Mouse (Mus musculus): ENCODE data around the gene Ahnak. TPM values are rescaled to one million over a fixed set of nuclear protein-coding genes. Genes with fewer than 3 reads are reported as not detected.
A peak's percentile ranks its signal among the peaks of the same experiment; 100 is the strongest.

Ahnak gene
- polyA plus RNA-seq, 1 experiment from 2014 or later, result 22.2 TPM

DNA sequence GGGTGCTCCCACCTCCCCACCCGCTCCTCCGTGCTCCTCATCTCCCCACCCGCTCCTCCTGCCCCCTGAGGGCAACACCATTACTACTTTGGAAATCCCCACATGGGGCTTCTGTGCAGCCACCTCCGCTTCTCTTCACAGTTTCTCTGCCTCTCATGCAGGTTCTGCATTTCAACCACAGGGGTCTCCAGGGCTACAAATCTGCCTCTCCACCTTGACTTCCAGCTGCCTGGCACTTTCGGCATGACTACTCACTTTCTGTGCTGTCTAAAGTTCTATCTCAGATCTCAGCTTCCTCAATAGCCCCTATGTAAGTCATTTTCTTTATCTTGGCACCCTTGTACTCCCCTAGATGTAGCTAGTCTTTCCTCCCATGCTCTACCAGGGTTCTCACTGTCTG, 78.2 kb downstream of the Ahnak start:
- Histone ChIP-seq H3K9me3 (ENCODE audit: control insufficient read depth, low read length) (no peaks in the 10 kb centered on the region), H3K4me1 (replicated peaks; ENCODE audit: control insufficient read depth, insufficient read depth, low read length) (peaks cover 53% of the 10 kb centered on the region), H3K9ac (ENCODE audit: low read length) (no peak overlapping the region), H3K36me3 (ENCODE audit: control insufficient read depth, insufficient read depth, low read length) (no peaks in the 10 kb centered on the region), H3K4me3 (ENCODE audit: low read depth, low read length) (no peak overlapping the region), H3K27me3 (replicated peaks; ENCODE audit: control insufficient read depth, insufficient read depth, low read length) (no peaks in the 10 kb centered on the region), H3K27ac (ENCODE audit: low read depth) (peak overlapping the region; percentile 87), H3K4me2 (ENCODE audit: low read length) (no peak overlapping the region)
- WGBS, result 75% methylated on average over 5 of the region's 5 CpGs
- no peak for ATAC-seq (replicated peaks; ENCODE audit: low FRiP score, low TSS enrichment, low read depth)
- no peak for DNase-seq (ENCODE audit: low spot score)

DNA sequence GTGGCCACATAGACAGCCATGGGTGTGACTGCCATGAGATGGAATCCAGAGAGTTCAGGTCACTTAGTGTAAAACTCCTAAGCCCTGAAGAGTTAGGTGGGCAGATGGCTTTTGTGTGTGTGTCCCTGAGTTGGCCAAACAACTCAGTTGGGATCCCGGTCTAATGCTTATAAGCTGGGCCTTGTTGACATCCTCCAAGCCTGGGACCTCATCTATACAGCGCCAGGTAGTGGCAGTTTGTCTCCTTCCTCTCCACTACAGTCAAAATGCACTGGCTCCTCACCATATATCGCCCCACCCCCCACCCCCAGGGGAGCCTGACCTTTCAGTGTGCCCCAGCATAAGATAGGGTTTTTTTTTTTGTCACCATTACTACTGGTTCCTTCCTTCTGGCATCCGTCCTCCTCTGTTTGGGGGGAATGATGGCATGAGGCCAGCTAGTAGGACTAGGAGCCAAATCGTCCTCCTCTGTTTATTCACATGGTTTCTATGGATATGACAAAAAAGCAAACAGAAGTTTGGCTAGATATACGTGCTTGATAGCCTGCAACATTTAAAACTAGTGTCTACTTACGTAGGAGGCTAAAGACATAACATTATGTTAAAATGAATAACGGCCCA, 80.7 kb downstream of the Ahnak start:
- ATAC-seq (replicated peaks; ENCODE audit: low FRiP score, low TSS enrichment, low read depth) (peak; percentile 24), DNase-seq (ENCODE audit: low spot score) (peak; percentile 71)
- no peak overlapping the region for H3K4me3 ChIP-seq (ENCODE audit: low read depth, low read length)
- peaks cover 63% of the 10 kb centered on the region for H3K4me1 ChIP-seq (replicated peaks; ENCODE audit: control insufficient read depth, insufficient read depth, low read length)
- peak overlapping the region; percentile 96 for H3K27ac ChIP-seq (ENCODE audit: low read depth)
- H3K27me3 ChIP-seq (replicated peaks; ENCODE audit: control insufficient read depth, insufficient read depth, low read length), result no peaks in the 10 kb centered on the region
- no peak overlapping the region for H3K9ac ChIP-seq (ENCODE audit: low read length)
- no peaks in the 10 kb centered on the region for H3K36me3 ChIP-seq (ENCODE audit: control insufficient read depth, insufficient read depth, low read length)
- 43% methylated on average over 8 of the region's 8 CpGs for WGBS
- no peak overlapping the region for H3K4me2 ChIP-seq (ENCODE audit: low read length)
- no peaks in the 10 kb centered on the region for H3K9me3 ChIP-seq (ENCODE audit: control insufficient read depth, low read length)

DNA sequence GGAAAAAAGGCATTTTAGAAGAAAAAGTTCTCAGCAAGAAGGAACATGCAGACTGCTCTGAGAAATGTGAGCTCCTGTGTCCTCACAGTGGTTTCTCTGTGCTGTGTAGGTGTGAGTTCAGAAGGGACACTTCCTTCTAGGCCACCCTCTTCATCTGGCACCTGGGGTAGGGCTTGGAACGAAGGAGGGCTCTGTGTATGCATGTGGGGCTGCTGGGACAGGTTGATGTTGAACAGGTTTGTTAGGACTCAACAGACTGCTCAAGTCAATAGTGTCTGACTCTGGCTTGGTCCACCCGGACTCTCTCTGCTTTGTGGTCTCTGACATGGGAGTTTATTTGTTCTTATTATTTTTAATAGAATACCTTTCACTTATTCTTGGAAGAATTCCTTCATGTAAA, 81.2 kb downstream of the Ahnak start:
- no peaks in the 10 kb centered on the region for H3K27me3 ChIP-seq (replicated peaks; ENCODE audit: control insufficient read depth, insufficient read depth, low read length)
- no peak overlapping the region for H3K4me3 ChIP-seq (ENCODE audit: low read depth, low read length)
- no peaks in the 10 kb centered on the region for H3K9me3 ChIP-seq (ENCODE audit: control insufficient read depth, low read length)
- ATAC-seq (replicated peaks; ENCODE audit: low FRiP score, low TSS enrichment, low read depth), result peak; percentile 57
- peak overlapping the region; percentile 96 for H3K27ac ChIP-seq (ENCODE audit: low read depth)
- H3K4me2 ChIP-seq (ENCODE audit: low read length), result peak overlapping the region; percentile 25; the same call in 1 of the 2 replicates
- H3K36me3 ChIP-seq (ENCODE audit: control insufficient read depth, insufficient read depth, low read length), result no peaks in the 10 kb centered on the region
- DNase-seq (ENCODE audit: low spot score), result peak; percentile 67
- no peak overlapping the region for H3K9ac ChIP-seq (ENCODE audit: low read length)
- WGBS, result 34% methylated on average over 2 of the region's 2 CpGs
- H3K4me1 ChIP-seq (replicated peaks; ENCODE audit: control insufficient read depth, insufficient read depth, low read length), result peaks cover 63% of the 10 kb centered on the region

DNA sequence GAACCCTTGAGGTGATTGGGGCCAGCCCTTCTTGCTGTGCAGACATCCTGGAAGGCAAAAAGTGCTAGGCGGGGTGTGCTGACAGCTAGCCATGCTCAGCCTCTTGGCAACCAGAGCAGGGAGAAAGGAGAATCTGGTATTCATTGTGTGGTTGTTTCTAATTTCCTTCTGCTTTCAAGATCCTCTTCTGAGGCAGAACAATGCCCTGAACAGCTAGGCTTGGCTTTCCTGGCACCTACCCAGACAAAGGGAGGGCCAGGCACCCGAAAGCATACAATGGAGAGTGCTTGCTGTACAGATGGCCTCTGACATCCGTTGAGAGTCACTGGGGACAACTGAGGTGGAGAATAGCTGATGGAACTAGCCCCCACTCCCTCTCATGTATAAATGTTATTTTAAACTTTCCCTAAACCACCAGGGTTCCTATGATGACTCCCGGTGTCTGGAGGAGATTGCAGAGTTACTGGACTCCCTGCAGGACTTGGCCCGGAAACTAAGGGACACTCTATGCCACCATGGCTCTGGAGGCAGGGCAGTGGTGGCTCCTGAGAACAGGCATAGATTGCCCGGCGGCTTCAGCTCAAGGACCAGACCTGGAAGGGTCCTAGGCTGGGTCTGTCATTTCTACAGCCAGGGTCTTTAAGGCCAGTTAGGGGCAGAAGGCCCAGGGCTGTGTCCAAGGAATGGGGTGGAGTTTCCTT, 82.5 kb downstream of the Ahnak start:
- Histone ChIP-seq H3K36me3 (ENCODE audit: control insufficient read depth, insufficient read depth, low read length) (no peaks in the 10 kb centered on the region), H3K27ac (ENCODE audit: low read depth) (peak overlapping the region; percentile 96), H3K4me3 (ENCODE audit: low read depth, low read length) (no peak overlapping the region), H3K4me2 (ENCODE audit: low read length) (no peak overlapping the region), H3K9me3 (ENCODE audit: control insufficient read depth, low read length) (no peaks in the 10 kb centered on the region), H3K9ac (ENCODE audit: low read length) (no peak overlapping the region), H3K4me1 (replicated peaks; ENCODE audit: control insufficient read depth, insufficient read depth, low read length) (peaks cover 50% of the 10 kb centered on the region), H3K27me3 (replicated peaks; ENCODE audit: control insufficient read depth, insufficient read depth, low read length) (no peaks in the 10 kb centered on the region)
- DNase-seq (ENCODE audit: low spot score), result no peak
- 57% methylated on average over 7 of the region's 7 CpGs for WGBS
- no peak for ATAC-seq (replicated peaks; ENCODE audit: low FRiP score, low TSS enrichment, low read depth)

DNA sequence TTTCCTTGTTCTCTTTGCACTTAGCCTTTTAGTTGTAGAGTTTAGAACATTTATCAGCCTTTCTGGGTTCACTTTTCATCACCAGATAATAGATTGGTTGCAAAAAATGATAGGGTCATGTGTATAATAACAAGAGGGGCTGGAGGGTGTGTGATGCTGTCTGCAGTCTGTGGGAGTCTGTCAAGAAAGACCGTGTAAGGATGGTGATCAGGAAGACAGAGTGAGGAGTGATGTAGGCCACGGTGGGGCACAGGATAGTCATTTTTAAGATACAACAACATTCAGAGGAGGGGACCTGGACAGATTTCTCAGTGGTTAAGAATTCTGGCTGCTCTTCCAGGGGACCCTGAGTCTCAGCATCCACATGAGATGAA, 83.1 kb downstream of the Ahnak start:
- peak overlapping the region; percentile 96 for H3K27ac ChIP-seq (ENCODE audit: low read depth)
- WGBS, result 43% methylated on average over 2 of the region's 2 CpGs
- no peak overlapping the region for H3K4me2 ChIP-seq (ENCODE audit: low read length)
- no peaks in the 10 kb centered on the region for H3K9me3 ChIP-seq (ENCODE audit: control insufficient read depth, low read length)
- H3K27me3 ChIP-seq (replicated peaks; ENCODE audit: control insufficient read depth, insufficient read depth, low read length), result no peaks in the 10 kb centered on the region
- DNase-seq (ENCODE audit: low spot score) (no peak), ATAC-seq (replicated peaks; ENCODE audit: low FRiP score, low TSS enrichment, low read depth) (no peak)
- H3K36me3 ChIP-seq (ENCODE audit: control insufficient read depth, insufficient read depth, low read length), result no peaks in the 10 kb centered on the region
- H3K4me3 ChIP-seq (ENCODE audit: low read depth, low read length), result no peak overlapping the region
- H3K4me1 ChIP-seq (replicated peaks; ENCODE audit: control insufficient read depth, insufficient read depth, low read length), result peaks cover 45% of the 10 kb centered on the region
- H3K9ac ChIP-seq (ENCODE audit: low read length), result no peak overlapping the region

DNA sequence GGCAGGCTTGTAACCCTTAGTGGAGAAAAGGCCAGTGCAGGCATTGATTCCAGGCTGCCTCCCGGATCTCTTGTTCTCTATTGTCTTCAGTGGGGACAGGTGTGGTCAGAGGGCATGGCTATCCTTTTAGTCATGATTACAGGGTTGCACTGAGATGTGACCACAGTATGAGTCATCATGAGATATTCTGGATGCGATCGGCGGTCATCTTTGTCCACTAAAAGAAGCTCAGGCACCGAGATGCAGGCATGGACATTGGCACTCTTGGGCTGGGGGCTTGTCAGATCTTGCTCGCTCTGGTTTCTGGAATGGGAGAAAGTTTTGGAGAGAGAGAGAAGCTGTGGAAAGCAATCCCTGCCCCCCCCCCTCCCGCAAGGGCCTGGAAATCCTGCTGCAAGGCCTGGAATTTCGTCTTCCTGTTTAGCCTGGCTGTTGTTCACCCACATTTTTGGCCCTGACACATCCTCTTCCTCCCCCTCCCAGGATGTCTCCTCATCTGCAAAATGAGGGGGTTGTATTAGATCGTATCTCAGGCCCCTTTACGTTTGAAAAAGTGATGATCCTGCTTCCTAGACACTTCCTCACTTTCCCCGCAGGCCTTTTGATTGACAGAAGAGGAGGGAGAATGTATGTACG, 84.8 kb downstream of the Ahnak start:
- no peaks in the 10 kb centered on the region for H3K27me3 ChIP-seq (replicated peaks; ENCODE audit: control insufficient read depth, insufficient read depth, low read length)
- 47% methylated on average over 12 of the region's 12 CpGs for WGBS
- H3K36me3 ChIP-seq (ENCODE audit: control insufficient read depth, insufficient read depth, low read length), result no peaks in the 10 kb centered on the region
- no peak for ATAC-seq (replicated peaks; ENCODE audit: low FRiP score, low TSS enrichment, low read depth)
- no peak overlapping the region for H3K4me3 ChIP-seq (ENCODE audit: low read depth, low read length)
- H3K9me3 ChIP-seq (ENCODE audit: control insufficient read depth, low read length), result no peaks in the 10 kb centered on the region
- H3K4me2 ChIP-seq (ENCODE audit: low read length), result no peak overlapping the region
- DNase-seq (ENCODE audit: low spot score), result no peak
- peaks cover 46% of the 10 kb centered on the region for H3K4me1 ChIP-seq (replicated peaks; ENCODE audit: control insufficient read depth, insufficient read depth, low read length)
- 0 out of 2 replicates have a peak overlapping the region, but pooled peaks have one; percentile 9 for H3K9ac ChIP-seq (ENCODE audit: low read length)
- peak overlapping the region; percentile 61 for H3K27ac ChIP-seq (ENCODE audit: low read depth)

DNA sequence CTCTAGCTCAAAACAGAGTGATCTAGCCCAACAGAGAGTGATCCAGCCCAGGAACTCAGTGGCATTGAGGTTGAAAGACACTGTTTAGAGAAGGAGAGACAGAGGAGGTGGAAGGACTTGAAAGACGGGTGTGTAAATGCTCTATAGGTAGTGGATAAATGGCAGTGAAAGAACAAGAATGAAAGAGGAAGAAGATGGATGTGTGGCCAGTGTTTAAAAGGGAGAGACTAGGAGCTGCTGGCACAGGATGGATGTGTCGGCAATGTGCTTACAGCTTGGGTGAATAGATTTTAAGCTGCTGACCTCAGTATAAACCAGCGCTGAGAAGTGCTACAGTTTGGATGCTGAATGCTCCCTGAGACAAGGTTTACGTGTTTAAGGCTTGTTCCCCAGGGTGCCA, 85.3 kb downstream of the Ahnak start:
- no peak for ATAC-seq (replicated peaks; ENCODE audit: low FRiP score, low TSS enrichment, low read depth)
- 57% methylated on average over 4 of the region's 4 CpGs for WGBS
- H3K27ac ChIP-seq (ENCODE audit: low read depth), result peak overlapping the region; percentile 34; the same call in 1 of the 2 replicates
- no peak overlapping the region for H3K4me2 ChIP-seq (ENCODE audit: low read length)
- H3K4me3 ChIP-seq (ENCODE audit: low read depth, low read length), result no peak overlapping the region
- H3K9ac ChIP-seq (ENCODE audit: low read length), result no peak overlapping the region
- no peaks in the 10 kb centered on the region for H3K27me3 ChIP-seq (replicated peaks; ENCODE audit: control insufficient read depth, insufficient read depth, low read length)
- H3K36me3 ChIP-seq (ENCODE audit: control insufficient read depth, insufficient read depth, low read length), result no peaks in the 10 kb centered on the region
- H3K9me3 ChIP-seq (ENCODE audit: control insufficient read depth, low read length), result no peaks in the 10 kb centered on the region
- no peak for DNase-seq (ENCODE audit: low spot score)
- H3K4me1 ChIP-seq (replicated peaks; ENCODE audit: control insufficient read depth, insufficient read depth, low read length), result peaks cover 46% of the 10 kb centered on the region

DNA sequence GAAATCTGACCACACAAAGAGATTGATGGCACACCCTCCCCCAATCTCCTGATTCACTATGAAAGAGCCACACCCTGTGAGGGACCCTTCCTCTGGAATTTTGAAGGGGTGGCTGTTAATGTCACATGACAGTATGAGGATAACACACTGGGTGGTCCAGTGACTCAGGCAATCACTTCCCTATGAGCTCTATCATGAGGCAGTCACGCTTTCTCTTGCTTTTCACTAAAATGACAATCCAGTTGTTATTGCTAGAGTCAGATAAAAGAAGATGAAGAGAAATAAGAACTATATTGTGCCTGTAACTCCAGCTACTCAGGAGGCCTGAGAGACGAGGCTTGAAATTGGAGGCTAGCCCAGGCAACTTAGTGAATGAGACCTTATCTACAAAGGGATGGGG, 86.5 kb downstream of the Ahnak start:
- Histone ChIP-seq H3K36me3 (ENCODE audit: control insufficient read depth, insufficient read depth, low read length) (no peaks in the 10 kb centered on the region), H3K4me3 (ENCODE audit: low read depth, low read length) (no peak overlapping the region), H3K4me1 (replicated peaks; ENCODE audit: control insufficient read depth, insufficient read depth, low read length) (peaks cover 37% of the 10 kb centered on the region), H3K4me2 (ENCODE audit: low read length) (no peak overlapping the region), H3K27me3 (replicated peaks; ENCODE audit: control insufficient read depth, insufficient read depth, low read length) (no peaks in the 10 kb centered on the region), H3K27ac (ENCODE audit: low read depth) (no peak overlapping the region), H3K9ac (ENCODE audit: low read length) (no peak overlapping the region), H3K9me3 (ENCODE audit: control insufficient read depth, low read length) (no peaks in the 10 kb centered on the region)
- 59% methylated on average over 2 of the region's 2 CpGs for WGBS
- DNase-seq (ENCODE audit: low spot score) (no peak), ATAC-seq (replicated peaks; ENCODE audit: low FRiP score, low TSS enrichment, low read depth) (no peak)
